Mouse (Mus musculus) embryonic facial prominence, embryonic 11.5 days (tissue): ENCODE measurements at regions not wholly inside any gene's neighbourhood (a gene's known extent, or its start where the extent isn't known, plus 50 kb on each side); places are given as distances from the start of the nearest gene placed in this dataset.

ENCODE experiments used
- ATAC-seq: fragments of 200-750 bp; cut with Nextera tagmentation; replicated peaks from 2 replicates; pipeline ENCODE4 v1.8.0; 2017; ENCODE audit warnings: low read depth; ENCODE audit not compliant: insufficient number of reproducible peaks, low FRiP score, low TSS enrichment
- DNase-seq: peaks from one replicate; pipeline ENCODE4 v3.0.0-alpha.2; 2015; ENCODE audit warnings: low spot score
- H3K27ac ChIP-seq: fragments of 300-500 bp; sonication (generic); replicated peaks from 2 replicates; pipeline ENCODE4 v1.5.1; 2014; ENCODE audit warnings: mild to moderate bottlenecking, low read depth, low read length, control low read depth
- H3K27me3 ChIP-seq: fragments of 300-500 bp; sonication (generic); 2 replicates; pipeline ENCODE4 v1.6.1; 2014; ENCODE audit warnings: mild to moderate bottlenecking, low read length, moderate library complexity, mixed read lengths; ENCODE audit not compliant: control insufficient read depth, insufficient read depth
- H3K36me3 ChIP-seq: fragments of 300-500 bp; sonication (generic); replicated peaks from 2 replicates; pipeline ENCODE4 v1.6.1; 2014; ENCODE audit warnings: low read depth, mild to moderate bottlenecking, low read length, moderate library complexity, mixed read lengths; ENCODE audit not compliant: control insufficient read depth, insufficient read depth
- H3K4me1 ChIP-seq: fragments of 300-500 bp; sonication (generic); 2 replicates; pipeline ENCODE4 v1.6.1; 2014; ENCODE audit warnings: low read length, mixed read lengths; ENCODE audit not compliant: control insufficient read depth, insufficient read depth
- H3K4me2 ChIP-seq: fragments of 300-500 bp; sonication (generic); 2 replicates; pipeline ENCODE4 v1.6.1; 2014; ENCODE audit warnings: low read depth, mild to moderate bottlenecking, control low read depth, low read length, moderate library complexity
- H3K4me3 ChIP-seq: fragments of 300-500 bp; sonication (generic); 2 replicates; pipeline ENCODE4 v1.5.1; 2014; ENCODE audit warnings: low read depth, low read length, control low read depth
- H3K9ac ChIP-seq: fragments of 300-500 bp; sonication (generic); replicated peaks from 2 replicates; pipeline ENCODE4 v1.6.1; 2014; ENCODE audit warnings: mild to moderate bottlenecking, control low read depth, low read length
- H3K9me3 ChIP-seq: fragments of 300-500 bp; sonication (generic); replicated peaks from 2 replicates; pipeline ENCODE4 v1.6.1; 2016; ENCODE audit warnings: mild to moderate bottlenecking, low read length, inconsistent platforms, mixed read lengths; ENCODE audit not compliant: control insufficient read depth
- WGBS: fragments of 180-500 bp; shearing (Covaris S2); extraction: QIAGEN DNeasy Blood & Tissue Kit; methylation state at CpG from one replicate; pipeline ENCODE4 v1.1.7; 2014; 5-methylcytosine and 5-hydroxymethylcytosine counted together

- H3K27ac ChIP-seq: no peak overlapping the region
- H3K27me3 ChIP-seq: no peaks in the 10 kb centered on the region
- H3K9me3 ChIP-seq: no peaks in the 10 kb centered on the region
- no peak overlapping the region for H3K4me2 ChIP-seq
- no peak overlapping the region for H3K9ac ChIP-seq
- 93% methylated on average over 1 of the region's 1 CpGs for WGBS
- ATAC-seq (no peak), DNase-seq (no peak)
- H3K4me1 ChIP-seq: no peaks in the 10 kb centered on the region
- H3K4me3 ChIP-seq: no peak overlapping the region
- no peaks in the 10 kb centered on the region for H3K36me3 ChIP-seq
Measured at GRCm38 (mm10) chr5:62997464-62997863, 183.8 kb downstream of the Dthd1 start.

- WGBS: 71% methylated on average over 2 of the region's 2 CpGs
Measured at GRCm38 (mm10) chr5:63034446-63034845, 220.8 kb downstream of the Dthd1 start.

GRCm38 (mm10) chr5:63045751-63046150 lies 232.1 kb downstream of the Dthd1 start:
- Histone ChIP-seq H3K27ac (no peak overlapping the region), H3K4me3 (no peak overlapping the region), H3K9ac (no peak overlapping the region), H3K9me3 (no peaks in the 10 kb centered on the region), H3K4me1 (no peaks in the 10 kb centered on the region), H3K27me3 (no peaks in the 10 kb centered on the region), H3K36me3 (no peaks in the 10 kb centered on the region), H3K4me2 (no peak overlapping the region)
- WGBS: 42% methylated on average over 2 of the region's 2 CpGs
- DNase-seq: peak; percentile 1
- ATAC-seq: no peak

More at GRCm38 (mm10) chr5:63034446-63034845, 220.8 kb downstream of the Dthd1 start:
- H3K9ac ChIP-seq: no peak overlapping the region
- no peaks in the 10 kb centered on the region for H3K27me3 ChIP-seq
- no peaks in the 10 kb centered on the region for H3K9me3 ChIP-seq
- H3K27ac ChIP-seq: no peak overlapping the region
- no peak overlapping the region for H3K4me2 ChIP-seq
- H3K4me3 ChIP-seq: no peak overlapping the region
- H3K4me1 ChIP-seq: no peaks in the 10 kb centered on the region
- no peaks in the 10 kb centered on the region for H3K36me3 ChIP-seq
- ATAC-seq (no peak), DNase-seq (no peak)

- no peak for DNase-seq
- Histone ChIP-seq H3K36me3 (no peaks in the 10 kb centered on the region), H3K4me1 (no peaks in the 10 kb centered on the region), H3K4me3 (no peak overlapping the region), H3K9me3 (no peaks in the 10 kb centered on the region), H3K4me2 (no peak overlapping the region), H3K9ac (no peak overlapping the region), H3K27me3 (no peaks in the 10 kb centered on the region), H3K27ac (no peak overlapping the region)
- 72% methylated on average over 2 of the region's 2 CpGs for WGBS
- no peak for ATAC-seq
Measured at GRCm38 (mm10) chr5:63063301-63063700, 249.7 kb downstream of the Dthd1 start.

GRCm38 (mm10) chr5:63066872-63067271 lies 253.2 kb downstream of the Dthd1 start:
- DNase-seq: no peak
- Histone ChIP-seq H3K9me3 (no peaks in the 10 kb centered on the region), H3K36me3 (no peaks in the 10 kb centered on the region), H3K27ac (no peak overlapping the region), H3K4me2 (no peak overlapping the region), H3K4me3 (no peak overlapping the region), H3K27me3 (no peaks in the 10 kb centered on the region), H3K9ac (no peak overlapping the region), H3K4me1 (no peaks in the 10 kb centered on the region)
- 55% methylated on average over 1 of the region's 1 CpGs for WGBS
- ATAC-seq: no peak

GRCm38 (mm10) chr5:63098129-63098528 lies 284.5 kb downstream of the Dthd1 start:
- WGBS: 79% methylated on average over 1 of the region's 1 CpGs
- Histone ChIP-seq H3K4me2 (no peak overlapping the region), H3K9ac (no peak overlapping the region), H3K36me3 (no peaks in the 10 kb centered on the region), H3K4me1 (no peaks in the 10 kb centered on the region), H3K4me3 (no peak overlapping the region), H3K9me3 (no peaks in the 10 kb centered on the region), H3K27me3 (no peaks in the 10 kb centered on the region), H3K27ac (no peak overlapping the region)
- ATAC-seq (no peak), DNase-seq (no peak)

- no peaks in the 10 kb centered on the region for H3K9me3 ChIP-seq
- ATAC-seq: no peak
- no peak overlapping the region for H3K4me3 ChIP-seq
Measured at GRCm38 (mm10) chr5:63132552-63132951, 318.9 kb downstream of the Dthd1 start.

GRCm38 (mm10) chr5:63137957-63138356 lies 324.3 kb downstream of the Dthd1 start:
- Histone ChIP-seq H3K9ac (no peak overlapping the region), H3K4me3 (no peak overlapping the region), H3K36me3 (no peaks in the 10 kb centered on the region), H3K4me1 (no peaks in the 10 kb centered on the region), H3K27me3 (no peaks in the 10 kb centered on the region), H3K9me3 (no peaks in the 10 kb centered on the region), H3K4me2 (no peak overlapping the region), H3K27ac (no peak overlapping the region)
- ATAC-seq (no peak), DNase-seq (no peak)

More at GRCm38 (mm10) chr5:63132552-63132951, 318.9 kb downstream of the Dthd1 start:
- no peaks in the 10 kb centered on the region for H3K4me1 ChIP-seq
- no peaks in the 10 kb centered on the region for H3K36me3 ChIP-seq
- H3K4me2 ChIP-seq: no peak overlapping the region
- peak; percentile 28 for DNase-seq
- no peak overlapping the region for H3K9ac ChIP-seq
- no peaks in the 10 kb centered on the region for H3K27me3 ChIP-seq
- H3K27ac ChIP-seq: no peak overlapping the region
